In the genomic region with DNA sequence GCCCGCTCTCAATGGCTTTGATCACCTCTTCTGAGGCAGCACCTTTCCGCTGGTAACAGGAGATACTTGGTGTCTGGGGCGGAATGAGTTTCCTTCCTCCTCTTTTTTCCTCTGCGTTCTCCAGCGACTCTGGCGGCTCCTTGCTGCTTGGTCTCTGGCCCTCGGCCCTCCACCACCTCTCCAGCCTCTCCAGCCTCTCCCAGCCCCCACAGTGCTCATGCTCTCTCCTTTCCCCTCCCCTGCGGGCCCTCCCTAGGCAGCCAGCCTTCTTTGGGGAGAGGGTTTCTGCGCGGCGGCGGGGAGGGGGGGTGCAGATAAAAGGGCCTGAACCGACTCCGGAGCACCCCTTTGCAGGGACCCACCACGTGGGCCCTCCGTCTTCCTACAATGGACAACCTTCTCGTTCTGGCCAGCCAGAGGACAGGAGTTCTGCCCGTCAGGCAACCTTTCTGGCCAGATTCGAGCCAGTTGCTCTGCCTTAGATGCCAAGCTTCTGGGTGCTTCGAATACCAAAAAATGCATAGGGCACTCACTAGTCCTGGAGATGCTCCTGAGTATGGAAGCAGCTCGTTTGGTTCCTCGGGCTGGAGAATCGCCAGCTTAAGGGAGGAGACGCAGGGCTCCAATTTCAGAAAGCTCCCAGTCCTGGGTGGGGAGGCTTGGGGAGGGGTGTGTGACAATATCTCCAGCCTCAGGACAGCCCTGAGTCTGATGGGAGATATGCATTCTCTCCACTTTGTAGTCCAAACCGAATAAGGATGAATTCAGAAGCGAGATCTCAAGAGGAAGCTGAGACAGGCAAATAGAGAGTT, we compare ENCODE assay signal across 8 mouse cellular contexts. TPM values are rescaled to one million over a fixed set of nuclear protein-coding genes. Genes with fewer than 3 reads are reported as not detected.
DNase-seq lines count a peak whose midpoint lies in the region; ATAC-seq lines count a peak whose summit lies in the region.

No protein-coding gene starts in this region.

- intact Hi-C loops in heart, postnatal 36 days (cut with DNase I), result no loop called here

- DNase-seq in heart, postnatal 36 days, result no peak
- peak; percentile 29 for DNase-seq in embryonic facial prominence, embryonic 14.5 days (ENCODE audit: low spot score)
- no peak for DNase-seq in left cerebral cortex, adult 8-10 months (ENCODE audit: low spot score in 2 of 2)
- DNase-seq in cerebellum, postnatal 36 days, result no peak
- no peak for DNase-seq in cerebellum, adult 9-10 months

- H3K27ac ChIP-seq in heart, embryonic 16.5 days (ENCODE audit: low read length), result no peak overlapping the region
- no peak overlapping the region for H3K27ac ChIP-seq in embryonic facial prominence, embryonic 14.5 days (replicated peaks; ENCODE audit: low read depth, low read length)
- H3K27ac ChIP-seq in intestine, embryonic 16.5 days (ENCODE audit: low read length), result no peak overlapping the region
- no peak overlapping the region for H3K27ac ChIP-seq in neural tube, embryonic 12.5 days

- peak overlapping the region; percentile 39 for H3K4me3 ChIP-seq in heart, embryonic 16.5 days (ENCODE audit: low read length)
- peak overlapping the region; percentile 25 for H3K4me3 ChIP-seq in embryonic facial prominence, embryonic 14.5 days (ENCODE audit: low read depth, low read length)
- H3K4me3 ChIP-seq in intestine, embryonic 16.5 days (ENCODE audit: low read length), result 0 out of 2 replicates have a peak overlapping the region, but pooled peaks have one; percentile 4
- H3K4me3 ChIP-seq in neural tube, embryonic 12.5 days, result 0 out of 2 replicates have a peak overlapping the region, but pooled peaks have one; percentile 13

- H3K27me3 ChIP-seq in heart, embryonic 16.5 days (ENCODE audit: control insufficient read depth, insufficient read depth, low read length), result no peaks in the 10 kb centered on the region
- no peaks in the 10 kb centered on the region; the same call in 1 of the 2 replicates for H3K27me3 ChIP-seq in embryonic facial prominence, embryonic 14.5 days (replicated peaks; ENCODE audit: control insufficient read depth, insufficient read depth, low read length)
- no peaks in the 10 kb centered on the region for H3K27me3 ChIP-seq in intestine, embryonic 16.5 days (replicated peaks; ENCODE audit: control insufficient read depth, insufficient read depth, low read length)
- H3K27me3 ChIP-seq in neural tube, embryonic 12.5 days (replicated peaks), result no peaks in the 10 kb centered on the region

- H3K9me3 ChIP-seq in heart, embryonic 16.5 days (replicated peaks; ENCODE audit: control insufficient read depth, low read length), result no peaks in the 10 kb centered on the region
- no peaks in the 10 kb centered on the region for H3K9me3 ChIP-seq in embryonic facial prominence, embryonic 14.5 days (ENCODE audit: control insufficient read depth, low read length)
- no peaks in the 10 kb centered on the region for H3K9me3 ChIP-seq in intestine, embryonic 16.5 days (ENCODE audit: control insufficient read depth, low read length)
- H3K9me3 ChIP-seq in neural tube, embryonic 12.5 days, result no peaks in the 10 kb centered on the region

- H3K36me3 ChIP-seq in heart, embryonic 16.5 days (ENCODE audit: control insufficient read depth, insufficient read depth), result no peaks in the 10 kb centered on the region
- no peaks in the 10 kb centered on the region for H3K36me3 ChIP-seq in embryonic facial prominence, embryonic 14.5 days (ENCODE audit: control insufficient read depth, insufficient read depth, low read length)
- no peaks in the 10 kb centered on the region for H3K36me3 ChIP-seq in intestine, embryonic 16.5 days (ENCODE audit: control insufficient read depth, insufficient read depth, low read length)
- no peaks in the 10 kb centered on the region for H3K36me3 ChIP-seq in neural tube, embryonic 12.5 days

- ATAC-seq in heart, embryonic 16.5 days (replicated peaks; ENCODE audit: extremely low read depth, insufficient read depth, low FRiP score), result no peak
- ATAC-seq in embryonic facial prominence, embryonic 14.5 days (ENCODE audit: low read depth), result no peak
- no peak for ATAC-seq in intestine, embryonic 16.5 days
- 0 out of 2 replicates have a peak, but pooled peaks have one; percentile 30 for ATAC-seq in neural tube, embryonic 12.5 days (ENCODE audit: low FRiP score, low read depth)

- WGBS in heart, embryonic 16.5 days, result 22% methylated on average over 26 of the region's 26 CpGs
- WGBS in embryonic facial prominence, embryonic 14.5 days, result 22% methylated on average over 26 of the region's 26 CpGs
- WGBS in intestine, embryonic 16.5 days, result 24% methylated on average over 26 of the region's 26 CpGs
- 24% methylated on average over 26 of the region's 26 CpGs for WGBS in neural tube, embryonic 12.5 days

- H3K4me2 ChIP-seq in heart, embryonic 16.5 days (ENCODE audit: low read depth, low read length), result peak overlapping the region; percentile 70
- H3K4me2 ChIP-seq in embryonic facial prominence, embryonic 14.5 days (ENCODE audit: low read depth, low read length), result peak overlapping the region; percentile 57
- H3K4me2 ChIP-seq in intestine, embryonic 16.5 days (ENCODE audit: low read depth, low read length), result peak overlapping the region; percentile 43
- peak overlapping the region; percentile 52 for H3K4me2 ChIP-seq in neural tube, embryonic 12.5 days (replicated peaks)

- H3K9ac ChIP-seq in heart, embryonic 16.5 days (ENCODE audit: low read length), result peak overlapping the region; percentile 64
- H3K9ac ChIP-seq in embryonic facial prominence, embryonic 14.5 days (ENCODE audit: low read depth, low read length), result peak overlapping the region; percentile 52
- H3K9ac ChIP-seq in intestine, embryonic 16.5 days (ENCODE audit: low read depth, low read length), result 0 out of 2 replicates have a peak overlapping the region, but pooled peaks have one; percentile 37
- H3K9ac ChIP-seq in neural tube, embryonic 12.5 days, result no peak overlapping the region

- H3K4me1 ChIP-seq in heart, embryonic 16.5 days (ENCODE audit: control insufficient read depth, insufficient read depth, low read length), result peaks cover 4% of the 10 kb centered on the region; the same call in 1 of the 2 replicates
- H3K4me1 ChIP-seq in embryonic facial prominence, embryonic 14.5 days (ENCODE audit: control insufficient read depth, insufficient read depth, low read length), result no peaks in the 10 kb centered on the region
- H3K4me1 ChIP-seq in intestine, embryonic 16.5 days (ENCODE audit: control insufficient read depth, insufficient read depth, low read length), result no peaks in the 10 kb centered on the region; the same call in 1 of the 2 replicates
- no peaks in the 10 kb centered on the region for H3K4me1 ChIP-seq in neural tube, embryonic 12.5 days

RNA-seq across cellular contexts. Expression of a gene that starts 30.2 kb away (rescaled TPM):
- polyA plus RNA-seq in heart, embryonic 16.5 days (2015; fragmentation: Nextera tagmentation; extraction: Ambion mirVana), result 3.4 and 3.6 TPM in 2 replicates
- total RNA-seq in heart, postnatal 36 days (2021), result 1 to 10 TPM; 7.6 to 8.5 TPM
- polyA plus RNA-seq in embryonic facial prominence, embryonic 14.5 days (2014; fragmentation: Nextera tagmentation; extraction: Ambion mirVana), result 6.7 and 7.0 TPM in 2 replicates
- 3.2 and 3.5 TPM in 2 replicates for polyA plus RNA-seq in intestine, embryonic 16.5 days (2015; fragmentation: Nextera tagmentation; extraction: Ambion mirVana)
- 5.4 and 5.9 TPM in 2 replicates for polyA plus RNA-seq in neural tube, embryonic 12.5 days (2016; fragmentation: Nextera tagmentation; extraction: Ambion mirVana)
- 10 to 100 TPM; 19.9 to 24.8 (median 22.8) TPM for total RNA-seq in left cerebral cortex, adult 8-10 months (2022)

RNA-seq across cellular contexts. Expression of a gene that starts 54.2 kb away (rescaled TPM):
- polyA plus RNA-seq in heart, embryonic 16.5 days (2015; fragmentation: Nextera tagmentation; extraction: Ambion mirVana), result 8.8 and 9.0 TPM in 2 replicates
- 10 to 100 TPM; 13.8 to 18.8 TPM for total RNA-seq in heart, postnatal 36 days (2021)
- 17.2 and 17.4 TPM in 2 replicates for polyA plus RNA-seq in embryonic facial prominence, embryonic 14.5 days (2014; fragmentation: Nextera tagmentation; extraction: Ambion mirVana)
- polyA plus RNA-seq in intestine, embryonic 16.5 days (2015; fragmentation: Nextera tagmentation; extraction: Ambion mirVana), result 10.9 and 11.8 TPM in 2 replicates
- polyA plus RNA-seq in neural tube, embryonic 12.5 days (2016; fragmentation: Nextera tagmentation; extraction: Ambion mirVana), result 18.3 and 21.0 TPM in 2 replicates
- 10 to 100 TPM; 14.9 to 16.8 (median 15.5) TPM for total RNA-seq in left cerebral cortex, adult 8-10 months (2022)
